Mouse (Mus musculus): Measurements from ENCODE around the gene Actr5.

DNA sequence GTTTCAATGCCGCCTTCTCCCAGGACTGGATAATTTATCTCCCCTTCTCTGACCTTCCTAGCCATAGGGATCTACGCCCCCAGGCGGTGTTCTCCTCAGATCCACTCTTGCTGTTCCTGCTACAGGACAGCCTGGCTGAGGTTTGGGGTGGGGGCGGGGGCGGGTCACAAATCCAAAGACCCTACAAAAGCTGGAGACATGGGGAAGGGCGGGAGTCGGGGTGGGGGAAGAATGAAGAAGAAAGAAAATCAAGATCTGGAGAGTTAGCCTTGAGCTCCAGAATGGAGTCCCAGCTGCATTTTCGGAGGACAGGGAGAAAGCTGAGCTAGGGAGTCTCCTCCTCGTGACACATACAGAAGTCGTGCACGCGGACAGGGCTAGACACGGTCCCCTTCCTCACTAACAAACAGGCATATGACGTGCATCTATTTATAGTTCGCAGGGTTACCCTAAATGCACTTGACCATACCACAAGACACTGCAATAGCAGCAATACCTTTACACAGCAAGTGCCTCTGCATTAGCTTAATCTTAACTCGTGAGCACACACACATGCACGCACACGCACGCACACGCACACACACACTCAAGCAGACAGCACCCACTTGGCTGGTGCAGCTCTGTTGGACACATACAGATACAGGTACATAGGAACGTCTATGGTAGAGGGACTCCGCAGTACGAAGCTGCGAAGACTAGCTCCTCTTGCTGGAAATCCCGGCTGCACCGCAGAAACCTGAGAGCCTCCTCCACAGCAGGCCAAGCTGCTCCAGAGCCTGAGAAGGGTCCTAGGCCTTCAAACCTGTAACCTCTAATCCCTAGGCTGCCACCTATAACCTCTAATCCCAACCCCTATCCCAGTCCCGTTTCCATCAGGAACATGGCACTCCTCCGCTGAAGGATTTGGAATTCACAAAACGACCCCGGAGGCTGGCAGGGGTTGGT, 12.7 kb upstream of the Actr5 start:
- TF ChIP-seq CTCF (conservative IDR thresholded peaks at IDR 0.05; ENCODE audit: insufficient read depth, insufficient read length, low read depth, low read length) (no peak), POLR2A (IDR thresholded peaks at IDR 0.05; ENCODE audit: low read depth, low read length) (no peak)
